Mouse (Mus musculus) bone marrow, adult 2 months (tissue): Measurements from ENCODE around the gene Tmed4. TPM values are rescaled to one million over a fixed set of nuclear protein-coding genes. Genes with fewer than 3 reads are reported as not detected.

Experiments
- H3K27ac ChIP-seq: fragments of 200-500 bp; 2 replicates; pipeline ENCODE4 v1.5.1; 2012; ENCODE audit warnings: low read depth, mild to moderate bottlenecking, control low read depth, inconsistent platforms, low read length; ENCODE audit not compliant: control insufficient read depth, poor library complexity, insufficient read depth
- H3K4me1 ChIP-seq: fragments of 200-500 bp; 2 replicates; pipeline ENCODE4 v1.6.1; 2011; ENCODE audit warnings: low read length; ENCODE audit not compliant: control insufficient read depth, insufficient read depth
- H3K4me3 ChIP-seq: fragments of 200-500 bp; replicated peaks from 2 replicates; pipeline ENCODE3; 2011; ENCODE audit warnings: mild to moderate bottlenecking, low read depth, low read length, control low read depth; ENCODE audit not compliant: control insufficient read depth
- CTCF ChIP-seq: fragments of 200-500 bp; IDR thresholded peaks from 2 replicates; pipeline ENCODE4 v1.5.1; 2011; ENCODE audit warnings: low read length, control low read depth; ENCODE audit not compliant: control insufficient read depth, insufficient read depth
- POLR2A ChIP-seq: fragments of 200-500 bp; IDR thresholded peaks from 2 replicates; pipeline ENCODE4 v1.6.1; 2011; ENCODE audit warnings: low read depth, mild to moderate bottlenecking, control low read depth, low read length, borderline replicate concordance; ENCODE audit not compliant: control insufficient read depth
- WGBS: fragments of 180-500 bp; shearing (Covaris S2); methylation state at CpG from one replicate; pipeline ENCODE4 v1.1.7; 2018; 5-methylcytosine and 5-hydroxymethylcytosine counted together
- polyA plus RNA-seq: library from polyadenylated mRNA; stranded (reverse); fragments of >200 nt; gene quantifications from 2 replicates; pipeline ENCODE4 v1.2.4, GENCODE M21; 2011; ENCODE audit warnings: low replicate concordance; ENCODE audit not compliant: missing spikeins, insufficient read depth, insufficient read length

Gene Tmed4
- polyA plus RNA-seq, 1 experiment = 19.2 TPM

GRCm38 (mm10) chr11:6224541-6225229, 50.0 kb downstream of the Tmed4 start:
- no peak overlapping the region for H3K27ac ChIP-seq
- WGBS = 80% methylated on average over 14 of the region's 14 CpGs
- TF ChIP-seq POLR2A = no peak
- TF ChIP-seq CTCF = no peak
- H3K4me3 ChIP-seq = no peak overlapping the region
- no peaks in the 10 kb centered on the region for H3K4me1 ChIP-seq

- no peak for TF ChIP-seq POLR2A
- TF ChIP-seq CTCF = no peak
- Histone ChIP-seq H3K4me1 (no peaks in the 10 kb centered on the region), H3K4me3 (no peak overlapping the region), H3K27ac (no peak overlapping the region)
- 88% methylated on average over 10 of the region's 10 CpGs for WGBS
Observed at GRCm38 (mm10) chr11:6222187-6222586, 52.5 kb downstream of the Tmed4 start.

Other genes with a start within 250 kb of the Tmed4 start
- gene Camk2b, start 208.5 kb downstream of the Tmed4 start, polyA plus RNA-seq = 1.4 and 5.1 TPM in 2 replicates
- gene A730071L15Rik, start 74.8 kb downstream of the Tmed4 start, polyA plus RNA-seq = not detected in 2 replicates
- gene Nudcd3, start 74.5 kb downstream of the Tmed4 start, polyA plus RNA-seq = 13.2 and 25.4 TPM in 2 replicates
- gene Npc1l1, start 44.7 kb downstream of the Tmed4 start, polyA plus RNA-seq = not detected in 2 replicates
- gene Ddx56, start 7.1 kb downstream of the Tmed4 start, polyA plus RNA-seq = 27.3 and 29.4 TPM in 2 replicates
- 35.0 and 54.8 TPM in 2 replicates for gene Ogdh, start 16.8 kb upstream of the Tmed4 start, polyA plus RNA-seq
- 24.8 and 42.3 TPM in 2 replicates for gene Zmiz2, start 114.2 kb upstream of the Tmed4 start, polyA plus RNA-seq
- 659 and 720 TPM in 2 replicates for gene Ppia, start 140.6 kb upstream of the Tmed4 start, polyA plus RNA-seq
- 139 and 217 TPM in 2 replicates for gene H2afv, start 169.6 kb upstream of the Tmed4 start, polyA plus RNA-seq
- gene Purb, start 201.0 kb upstream of the Tmed4 start, polyA plus RNA-seq = 14.7 and 18.0 TPM in 2 replicates
- 37.2 and 95.8 TPM in 2 replicates for gene Myo1g, start 246.1 kb upstream of the Tmed4 start, polyA plus RNA-seq